Mouse (Mus musculus): ENCODE measurements around the gene Colgalt2.
A peak's percentile ranks its signal among the peaks of the same experiment; 100 is the strongest.

GRCm38 (mm10) chr1:152524987-152525648 lies 125.5 kb downstream of the Colgalt2 start:
- TF ChIP-seq EP300 (IDR thresholded peaks at IDR 0.05; ENCODE audit: low read depth) = no peak
- peak; percentile 80 for TF ChIP-seq CTCF (IDR thresholded peaks at IDR 0.05; ENCODE audit: low read depth)
